Mouse (Mus musculus) forebrain, embryonic 15.5 days (tissue): ENCODE measurements at regions not wholly inside any gene's neighbourhood (a gene's known extent, or its start where the extent isn't known, plus 50 kb on each side); places are given as distances from the start of the nearest gene placed in this dataset.

Source experiments
- ATAC-seq: fragments of 200-750 bp; cut with Nextera tagmentation; replicated peaks from 2 replicates; pipeline ENCODE4 v1.8.0; 2017; ENCODE audit warnings: mild to moderate bottlenecking, moderate TSS enrichment, moderate library complexity
- H3K27ac ChIP-seq: fragments of 300-500 bp; sonication (generic); replicated peaks from 2 replicates; pipeline ENCODE4 v1.5.1; 2015; ENCODE audit warnings: mild to moderate bottlenecking, inconsistent platforms
- H3K27me3 ChIP-seq: fragments of 300-500 bp; sonication (generic); 2 replicates; pipeline ENCODE4 v1.6.1; 2015; ENCODE audit warnings: inconsistent platforms
- H3K36me3 ChIP-seq: fragments of 300-500 bp; sonication (generic); 2 replicates; pipeline ENCODE4 v1.6.1; 2015; ENCODE audit warnings: mild to moderate bottlenecking, inconsistent platforms
- H3K4me1 ChIP-seq: fragments of 300-500 bp; sonication (generic); 2 replicates; pipeline ENCODE4 v1.6.1; 2015; ENCODE audit warnings: inconsistent platforms
- H3K4me2 ChIP-seq: fragments of 300-500 bp; sonication (generic); replicated peaks from 2 replicates; pipeline ENCODE4 v1.6.1; 2015; ENCODE audit warnings: mild to moderate bottlenecking, inconsistent platforms
- H3K4me3 ChIP-seq: fragments of 300-500 bp; sonication (generic); 2 replicates; pipeline ENCODE4 v1.5.1; 2015; ENCODE audit warnings: mild to moderate bottlenecking, inconsistent platforms
- H3K9ac ChIP-seq: fragments of 300-500 bp; sonication (generic); replicated peaks from 2 replicates; pipeline ENCODE4 v1.6.1; 2015; ENCODE audit warnings: mild to moderate bottlenecking, inconsistent platforms
- H3K9me3 ChIP-seq: fragments of 300-500 bp; sonication (generic); 2 replicates; pipeline ENCODE4 v1.6.1; 2016; ENCODE audit warnings: inconsistent platforms
- WGBS: fragments of 180-500 bp; shearing (Covaris S2); methylation state at CpG from one replicate; pipeline ENCODE4 v1.1.7; 2015; ENCODE audit warnings: mixed read lengths; 5-methylcytosine and 5-hydroxymethylcytosine counted together

- Histone ChIP-seq H3K36me3 (no peaks in the 10 kb centered on the region), H3K27ac (no peak overlapping the region), H3K9ac (no peak overlapping the region), H3K9me3 (no peaks in the 10 kb centered on the region), H3K4me3 (no peak overlapping the region), H3K27me3 (no peaks in the 10 kb centered on the region), H3K4me2 (no peak overlapping the region), H3K4me1 (no peaks in the 10 kb centered on the region)
- no peak for ATAC-seq
- WGBS, result 61% methylated on average over 2 of the region's 2 CpGs
These were observed 102.4 kb downstream of the Qpct start for GRCm38 (mm10) chr17:79154138-79154537.

- no peak overlapping the region for H3K9ac ChIP-seq
- WGBS, result 88% methylated on average over 3 of the region's 3 CpGs
- no peaks in the 10 kb centered on the region for H3K36me3 ChIP-seq
- H3K27ac ChIP-seq, result no peak overlapping the region
- ATAC-seq, result no peak
- H3K9me3 ChIP-seq, result no peaks in the 10 kb centered on the region
- H3K4me1 ChIP-seq, result no peaks in the 10 kb centered on the region
- no peak overlapping the region for H3K4me3 ChIP-seq
- H3K27me3 ChIP-seq, result no peaks in the 10 kb centered on the region
- H3K4me2 ChIP-seq, result no peak overlapping the region
These were observed 101.1 kb downstream of the Qpct start for GRCm38 (mm10) chr17:79152823-79153222.

GRCm38 (mm10) chr17:79147883-79148282 lies 96.2 kb downstream of the Qpct start:
- no peaks in the 10 kb centered on the region for H3K27me3 ChIP-seq
- H3K4me3 ChIP-seq, result no peak overlapping the region
- no peaks in the 10 kb centered on the region for H3K9me3 ChIP-seq
- WGBS, result 81% methylated on average over 3 of the region's 3 CpGs
- H3K4me1 ChIP-seq, result no peaks in the 10 kb centered on the region
- no peaks in the 10 kb centered on the region for H3K36me3 ChIP-seq
- no peak overlapping the region for H3K9ac ChIP-seq
- no peak for ATAC-seq
- no peak overlapping the region for H3K27ac ChIP-seq
- no peak overlapping the region for H3K4me2 ChIP-seq

- H3K27me3 ChIP-seq, result no peaks in the 10 kb centered on the region
- no peak overlapping the region for H3K27ac ChIP-seq
- H3K9ac ChIP-seq, result no peak overlapping the region
- 47% methylated on average over 2 of the region's 2 CpGs for WGBS
- no peaks in the 10 kb centered on the region for H3K4me1 ChIP-seq
- no peak overlapping the region for H3K4me2 ChIP-seq
- ATAC-seq, result no peak
- H3K9me3 ChIP-seq, result no peaks in the 10 kb centered on the region
- no peaks in the 10 kb centered on the region for H3K36me3 ChIP-seq
- H3K4me3 ChIP-seq, result no peak overlapping the region
These were observed 93.4 kb downstream of the Qpct start for GRCm38 (mm10) chr17:79144913-79145625.

GRCm38 (mm10) chr17:79143031-79143430 lies 91.3 kb downstream of the Qpct start:
- no peaks in the 10 kb centered on the region for H3K4me1 ChIP-seq
- no peak for ATAC-seq
- H3K36me3 ChIP-seq, result no peaks in the 10 kb centered on the region
- no peak overlapping the region for H3K4me3 ChIP-seq
- H3K27ac ChIP-seq, result no peak overlapping the region
- no peaks in the 10 kb centered on the region for H3K27me3 ChIP-seq
- no peak overlapping the region for H3K9ac ChIP-seq
- no peaks in the 10 kb centered on the region for H3K9me3 ChIP-seq
- H3K4me2 ChIP-seq, result no peak overlapping the region
- 24% methylated on average over 1 of the region's 1 CpGs for WGBS
